Mouse (Mus musculus) ovary, adult 18-20 months (tissue): ENCODE measurements at regions not wholly inside any gene's neighbourhood (a gene's known extent, or its start where the extent isn't known, plus 50 kb on each side); places are given as distances from the start of the nearest gene placed in this dataset.

Source experiments
- DNase-seq: peaks from one replicate; pipeline ENCODE4 v3.0.0; 2022; ENCODE audit warnings: low spot score, mixed read lengths

- no peak for DNase-seq
Observed at GRCm38 (mm10) chr4:152729421-152729820, 251.8 kb upstream of the Kcnab2 start.

GRCm38 (mm10) chr4:152725881-152726280, 248.2 kb upstream of the Kcnab2 start:
- DNase-seq: no peak

GRCm38 (mm10) chr4:152725423-152725822, 247.8 kb upstream of the Kcnab2 start:
- DNase-seq: no peak

GRCm38 (mm10) chr4:152724741-152725140, 247.1 kb upstream of the Kcnab2 start:
- no peak for DNase-seq

- DNase-seq: no peak
Observed at GRCm38 (mm10) chr4:152724026-152724425, 246.4 kb upstream of the Kcnab2 start.

GRCm38 (mm10) chr4:152720528-152720927, 242.9 kb upstream of the Kcnab2 start:
- DNase-seq: no peak

GRCm38 (mm10) chr4:152719416-152720127, 241.9 kb upstream of the Kcnab2 start:
- DNase-seq: no peak

- DNase-seq: no peak
Observed at GRCm38 (mm10) chr4:152710339-152710738, 232.7 kb upstream of the Kcnab2 start.

GRCm38 (mm10) chr4:152700217-152700616, 222.5 kb upstream of the Kcnab2 start:
- no peak for DNase-seq

GRCm38 (mm10) chr4:152697247-152697960, 219.7 kb upstream of the Kcnab2 start:
- DNase-seq: no peak

- no peak for DNase-seq
Observed at GRCm38 (mm10) chr4:152691735-152692134, 214.1 kb upstream of the Kcnab2 start.

- DNase-seq: no peak
Observed at GRCm38 (mm10) chr4:152691302-152691701, 213.6 kb upstream of the Kcnab2 start.

GRCm38 (mm10) chr4:152690766-152691165, 213.1 kb upstream of the Kcnab2 start:
- DNase-seq: no peak

- no peak for DNase-seq
Observed at GRCm38 (mm10) chr4:152689831-152690230, 212.2 kb upstream of the Kcnab2 start.

GRCm38 (mm10) chr4:152686509-152687081, 208.9 kb upstream of the Kcnab2 start:
- DNase-seq: no peak

- no peak for DNase-seq
Observed at GRCm38 (mm10) chr4:152674140-152674539, 196.5 kb upstream of the Kcnab2 start.

- DNase-seq: no peak
Observed at GRCm38 (mm10) chr4:152663482-152663881, 185.8 kb upstream of the Kcnab2 start.

- no peak for DNase-seq
Observed at GRCm38 (mm10) chr4:152663069-152663468, 185.4 kb upstream of the Kcnab2 start.

- no peak for DNase-seq
Observed at GRCm38 (mm10) chr4:152662439-152662838, 184.8 kb upstream of the Kcnab2 start.

- DNase-seq: no peak
Observed at GRCm38 (mm10) chr4:152650198-152650597, 172.5 kb upstream of the Kcnab2 start.

GRCm38 (mm10) chr4:152647620-152648019, 169.9 kb upstream of the Kcnab2 start:
- no peak for DNase-seq

GRCm38 (mm10) chr4:152647084-152647483, 169.4 kb upstream of the Kcnab2 start:
- no peak for DNase-seq

GRCm38 (mm10) chr4:152637088-152637487, 159.4 kb upstream of the Kcnab2 start:
- no peak for DNase-seq
